Mouse (Mus musculus) left cerebral cortex, postnatal 25 days (tissue): ENCODE data around the gene Trim23. TPM values are rescaled to one million over a fixed set of nuclear protein-coding genes. Genes with fewer than 3 reads are reported as not detected.
"Not testable (repeated sequence)": the region's sequence is repeated elsewhere in the genome, so short reads cannot be mapped to it uniquely, and the experiment has no call there.

Source experiments
- DNase-seq, 2 experiments: peaks; one replicate each; pipeline ENCODE4 v3.0.0; 2022; ENCODE audit warnings: low spot score in 2 of 2, mixed read lengths in 1 of 2
- intact Hi-C: fragments of 180-260 bp; cut with DNase I; formaldehyde crosslinking; loops from one replicate; pipeline ENCODE4 v1.15.1; 2025
- total RNA-seq, 2 experiments: library from RNA; stranded (reverse); gene quantifications; 2 replicates each; pipeline ENCODE4 v1.2.3; 2021

The Trim23 gene
- 10 to 100 TPM; 54.5 to 55.4 TPM for total RNA-seq

DNA sequence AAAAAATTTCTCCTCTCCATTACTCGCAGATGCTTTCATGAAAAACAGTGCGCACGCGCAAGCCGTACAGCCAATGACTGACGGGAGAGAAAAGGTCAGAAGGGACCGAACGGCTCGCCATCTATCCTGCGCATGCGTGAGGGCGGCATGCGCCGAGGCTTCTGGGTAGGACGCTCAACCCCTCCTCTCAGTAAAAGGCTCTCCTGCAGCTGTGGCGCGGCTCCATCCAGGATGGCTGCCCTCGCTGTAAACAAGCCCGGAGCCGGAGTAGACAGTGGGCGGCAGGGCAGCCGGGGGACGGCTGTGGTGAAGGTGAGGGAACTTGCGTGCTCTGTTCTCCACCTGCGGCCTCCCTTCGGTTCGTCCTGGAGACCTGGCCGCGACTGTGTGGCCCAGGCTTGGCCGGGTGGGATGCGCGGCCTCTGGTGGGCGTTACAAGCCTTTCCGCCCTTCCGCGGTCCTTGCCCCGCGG is at the start of gene Trim23:
Trim23 (plus strand) TSS at position 148 of the 472 bp plus-strand sequence.
- intact Hi-C loops, result loop anchor here (5.0 kb wide), 2 partner anchors 49 to 256 kb away; partner anchors contain the start of genes Cenpk, Erbin and Ppwd1
- peak; percentile 97 to 99 for DNase-seq

DNA sequence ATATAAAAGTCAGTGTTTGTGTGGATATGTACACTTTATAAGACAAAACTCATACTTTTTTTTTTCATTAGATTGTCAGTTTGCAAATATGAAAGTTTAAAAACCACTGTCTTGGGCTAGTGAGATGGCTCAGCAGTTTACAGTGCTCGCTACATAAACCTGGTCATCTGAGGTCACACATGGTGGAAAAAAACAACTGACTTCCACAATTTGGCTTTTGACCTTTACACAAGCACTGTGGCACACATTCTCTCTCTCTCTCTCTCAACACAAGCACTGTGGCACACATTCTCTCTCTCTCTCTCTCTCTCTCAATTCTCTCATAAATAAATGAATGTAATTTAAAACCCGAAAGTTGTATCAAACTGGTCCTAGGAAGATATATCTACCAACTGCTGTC is 46.0 kb upstream of the Trim23 start:
- DNase-seq, result no peak
- intact Hi-C loops, result no loop called here

DNA sequence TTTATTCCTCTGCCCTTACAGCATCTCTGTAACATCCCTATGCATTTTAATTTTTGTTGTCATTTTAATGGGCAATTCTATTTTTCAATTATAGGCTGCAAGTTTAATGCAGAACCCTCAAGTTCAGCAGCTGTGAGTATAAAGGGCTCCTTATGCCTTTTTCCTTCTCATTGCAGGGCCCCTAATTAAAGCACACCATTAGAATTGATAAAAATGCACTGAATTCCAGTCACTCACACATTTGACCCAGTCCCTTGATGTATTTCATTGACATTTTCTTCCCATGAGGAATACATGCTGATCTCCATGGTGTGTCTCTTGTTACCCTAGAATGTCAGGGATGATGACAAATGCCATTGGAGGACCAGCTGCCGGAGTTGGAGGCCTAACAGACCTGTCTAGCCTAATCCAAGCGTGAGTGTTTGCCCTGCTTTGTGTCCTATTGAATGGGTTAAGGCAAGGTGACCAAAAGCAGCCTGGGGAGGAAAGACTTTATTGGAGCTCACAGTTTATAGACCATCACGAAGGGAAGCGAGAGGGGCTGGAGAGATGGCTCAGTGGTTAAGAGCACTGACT is 44.0 kb upstream of the Trim23 start:
- intact Hi-C loops, result no loop called here
- no peak for DNase-seq

DNA sequence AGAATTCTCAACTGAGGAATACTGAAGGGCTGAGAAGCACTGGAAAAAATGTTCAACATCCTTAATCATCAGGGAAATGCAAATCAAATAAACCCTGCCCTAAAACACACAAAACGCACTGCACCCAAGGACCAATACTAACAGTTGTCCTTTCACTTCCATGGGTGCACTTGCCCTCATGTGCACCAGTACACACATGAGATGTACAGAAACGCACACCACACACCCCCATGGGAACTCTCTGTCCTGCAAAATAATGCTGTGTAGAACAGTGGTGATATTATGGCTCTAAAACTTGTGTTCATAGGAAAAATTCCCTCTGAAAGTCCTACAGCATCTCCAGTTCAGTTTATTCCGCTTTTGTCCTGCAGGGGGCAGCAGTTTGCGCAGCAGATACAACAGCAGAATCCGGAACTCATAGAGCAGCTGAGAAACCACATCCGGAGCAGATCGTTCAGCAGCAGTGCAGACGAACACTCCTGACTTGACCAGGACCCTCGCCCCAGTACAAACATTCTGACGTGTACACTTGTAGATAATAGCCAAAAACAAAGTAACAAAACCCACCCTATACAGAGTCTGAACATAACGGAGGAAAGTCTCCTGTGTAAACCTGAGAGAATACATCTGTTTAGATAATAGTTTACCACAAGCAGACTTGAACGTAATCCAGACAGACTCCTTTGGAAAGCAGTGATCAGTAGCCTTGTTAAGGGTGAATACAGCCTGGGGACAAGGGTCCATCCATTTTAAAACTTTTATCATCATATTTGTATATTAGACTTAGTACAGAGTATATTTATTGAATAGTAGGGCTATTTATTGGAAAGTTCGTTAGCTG is 39.0 kb upstream of the Trim23 start:
- intact Hi-C loops, result no loop called here

DNA sequence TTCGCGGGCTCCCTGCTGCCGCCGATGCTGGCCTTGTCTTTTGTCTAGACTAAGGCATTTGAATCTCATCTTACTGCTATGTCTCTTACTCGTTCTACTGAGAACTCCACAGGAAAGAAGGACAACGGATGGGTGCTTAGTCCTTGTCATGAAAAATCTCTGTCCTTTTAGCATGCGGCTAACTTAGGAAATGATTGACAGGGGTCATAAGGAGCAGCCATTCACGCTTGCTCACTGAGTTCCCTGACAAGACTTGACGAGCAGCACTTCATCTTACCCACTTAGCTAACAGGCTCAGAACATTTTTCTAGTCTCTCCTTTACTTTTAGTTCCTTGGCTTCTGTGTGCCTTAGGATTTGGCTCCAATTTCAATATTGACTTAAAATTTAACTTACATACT is 33.7 kb upstream of the Trim23 start:
- intact Hi-C loops, result no loop called here
- DNase-seq, result no peak

More for the DNA sequence above, 39.0 kb upstream of the Trim23 start:
- DNase-seq, result peak; percentile 81 to 89

DNA sequence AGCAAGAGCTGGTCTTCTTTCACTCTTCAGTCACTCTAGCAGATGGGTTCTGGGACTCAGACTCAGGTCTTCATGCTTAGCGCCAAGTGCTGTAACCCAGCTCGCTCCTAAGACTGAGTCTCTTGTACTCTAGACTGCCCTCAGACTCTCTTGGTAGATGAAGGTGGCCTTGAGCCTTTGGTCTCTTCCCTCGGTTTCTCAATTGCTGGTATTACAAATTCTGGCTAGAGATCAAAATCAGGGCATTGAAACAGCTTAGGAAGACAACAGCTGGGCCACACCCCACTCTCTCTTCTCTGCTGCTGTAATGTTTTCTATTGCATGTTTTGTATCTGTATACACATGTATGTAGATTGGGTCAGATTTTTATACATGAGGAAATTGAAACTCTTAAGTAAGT is 33.0 kb upstream of the Trim23 start:
- intact Hi-C loops, result no loop called here

DNA sequence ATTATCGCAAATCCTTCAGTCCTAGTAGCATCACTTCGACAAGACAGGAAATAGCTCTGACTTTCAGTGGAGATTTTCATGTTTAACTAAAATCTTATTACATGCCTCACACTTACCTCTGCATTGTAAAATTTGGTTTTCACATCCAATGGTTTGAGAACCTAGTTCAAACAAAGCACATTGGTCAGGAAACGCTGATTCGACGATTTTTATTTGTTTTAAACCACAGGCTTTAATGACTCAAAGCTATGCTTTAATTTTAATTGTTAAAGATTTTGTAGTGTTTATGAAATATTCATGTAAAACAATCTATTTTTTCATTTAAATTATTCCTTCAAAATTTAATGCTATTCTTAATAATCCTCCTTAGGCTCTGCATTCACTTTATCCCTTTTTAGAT is 24.4 kb upstream of the Trim23 start:
- DNase-seq, result no peak
- intact Hi-C loops, result no loop called here

More for the DNA sequence above, 33.0 kb upstream of the Trim23 start:
- no peak for DNase-seq

DNA sequence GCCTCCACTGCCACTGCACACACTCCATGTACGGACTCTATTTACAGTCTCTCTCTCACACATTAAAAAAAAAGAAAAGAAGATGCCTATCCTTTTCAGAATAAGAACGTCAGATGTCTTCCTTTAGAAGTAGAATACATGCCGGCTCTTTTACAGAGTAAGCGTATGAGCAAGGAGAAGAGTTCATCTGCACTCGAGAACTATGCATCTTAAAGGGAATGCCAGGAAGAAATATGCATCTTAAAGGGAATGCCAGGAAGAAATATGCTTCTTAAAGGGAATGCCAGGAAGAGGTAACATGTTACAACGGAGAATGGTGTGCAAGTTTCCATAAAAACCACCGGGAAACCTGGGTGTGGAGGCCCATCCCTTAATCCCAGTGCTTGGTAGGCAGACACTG is 23.5 kb upstream of the Trim23 start:
- no peak for DNase-seq
- intact Hi-C loops, result no loop called here

DNA sequence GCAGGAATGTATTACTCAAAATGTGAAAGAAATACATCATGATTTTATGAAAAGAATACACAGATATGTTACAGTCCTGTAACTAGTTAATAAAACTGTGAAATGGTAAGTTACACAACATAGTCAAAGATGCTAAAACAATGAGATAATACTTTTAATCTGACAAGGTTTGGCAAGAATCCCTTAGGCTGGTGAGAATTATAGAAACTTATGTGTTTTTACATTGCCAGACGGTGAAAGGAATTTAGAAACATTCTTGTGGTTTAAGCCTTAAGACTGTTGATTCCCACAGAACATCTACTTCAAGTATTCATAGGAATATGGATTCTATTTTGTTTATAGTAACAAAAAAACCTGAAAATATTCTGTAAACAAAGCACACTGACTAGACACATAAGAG is 22.9 kb upstream of the Trim23 start:
- intact Hi-C loops, result no loop called here
- no peak for DNase-seq

DNA sequence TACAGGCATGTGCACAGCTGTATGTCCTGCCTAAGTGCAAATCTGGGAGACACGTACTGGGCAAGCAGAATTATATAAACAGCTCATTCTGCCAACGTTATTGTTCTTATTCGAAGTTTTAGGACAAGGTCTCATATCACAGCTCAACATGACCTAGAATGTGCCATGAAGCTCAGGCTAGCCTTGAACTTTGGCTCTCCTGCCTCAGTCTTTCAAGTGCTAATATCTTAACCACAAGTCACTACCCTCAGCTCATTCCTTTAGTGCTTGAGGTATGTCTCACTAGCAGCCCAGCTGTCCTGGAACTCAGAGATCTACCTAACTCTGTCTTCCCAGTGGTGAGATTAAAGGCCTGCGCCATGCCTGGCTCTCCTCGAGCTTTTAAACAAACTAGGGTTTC is 6.9 kb upstream of the Trim23 start:
- intact Hi-C loops, result no loop called here
- DNase-seq, result no peak

DNA sequence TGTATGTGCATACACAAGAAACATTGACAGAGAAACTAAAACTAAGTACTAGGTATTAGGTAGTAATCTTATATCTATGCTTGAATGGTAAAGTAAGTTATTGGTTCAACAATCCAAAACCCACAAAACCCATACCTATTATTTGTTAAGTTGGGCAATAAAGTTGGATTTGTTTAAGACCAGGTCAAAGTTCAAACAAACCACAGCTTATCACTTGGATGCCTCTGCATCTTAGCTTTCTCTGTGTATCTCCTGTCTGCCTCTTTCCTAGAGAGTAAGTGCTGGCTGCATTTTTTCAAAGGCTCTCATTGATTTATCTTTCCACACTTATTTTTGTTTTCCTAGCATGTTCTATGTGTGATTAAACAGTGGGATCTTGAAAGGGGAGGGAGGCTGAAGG is 6.1 kb upstream of the Trim23 start:
- intact Hi-C loops, result no loop called here

DNA sequence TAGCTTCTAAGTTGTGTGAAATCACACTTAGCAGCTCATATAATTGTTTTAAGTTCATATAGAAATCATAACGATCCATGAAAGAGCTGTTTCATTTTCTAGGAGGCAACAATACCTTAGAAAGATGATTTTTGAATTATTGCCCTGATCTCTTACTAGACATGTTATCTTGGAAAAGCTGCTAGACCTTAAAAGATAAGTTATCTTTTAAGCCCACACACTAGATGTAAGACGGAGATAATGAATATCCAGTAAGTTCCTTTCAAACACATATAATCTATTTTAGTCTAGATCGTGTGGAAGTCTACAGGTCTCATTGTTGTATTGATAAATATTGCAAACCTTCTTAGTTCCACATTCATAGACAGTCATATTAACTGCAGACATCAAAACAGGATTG is 1.7 kb upstream of the Trim23 start:
- intact Hi-C loops, result loop anchor here (5.0 kb wide), 2 partner anchors 50 to 255 kb away; partner anchors contain the start of genes Cenpk, Erbin and Ppwd1

More for the DNA sequence above, 6.1 kb upstream of the Trim23 start:
- no peak for DNase-seq

DNA sequence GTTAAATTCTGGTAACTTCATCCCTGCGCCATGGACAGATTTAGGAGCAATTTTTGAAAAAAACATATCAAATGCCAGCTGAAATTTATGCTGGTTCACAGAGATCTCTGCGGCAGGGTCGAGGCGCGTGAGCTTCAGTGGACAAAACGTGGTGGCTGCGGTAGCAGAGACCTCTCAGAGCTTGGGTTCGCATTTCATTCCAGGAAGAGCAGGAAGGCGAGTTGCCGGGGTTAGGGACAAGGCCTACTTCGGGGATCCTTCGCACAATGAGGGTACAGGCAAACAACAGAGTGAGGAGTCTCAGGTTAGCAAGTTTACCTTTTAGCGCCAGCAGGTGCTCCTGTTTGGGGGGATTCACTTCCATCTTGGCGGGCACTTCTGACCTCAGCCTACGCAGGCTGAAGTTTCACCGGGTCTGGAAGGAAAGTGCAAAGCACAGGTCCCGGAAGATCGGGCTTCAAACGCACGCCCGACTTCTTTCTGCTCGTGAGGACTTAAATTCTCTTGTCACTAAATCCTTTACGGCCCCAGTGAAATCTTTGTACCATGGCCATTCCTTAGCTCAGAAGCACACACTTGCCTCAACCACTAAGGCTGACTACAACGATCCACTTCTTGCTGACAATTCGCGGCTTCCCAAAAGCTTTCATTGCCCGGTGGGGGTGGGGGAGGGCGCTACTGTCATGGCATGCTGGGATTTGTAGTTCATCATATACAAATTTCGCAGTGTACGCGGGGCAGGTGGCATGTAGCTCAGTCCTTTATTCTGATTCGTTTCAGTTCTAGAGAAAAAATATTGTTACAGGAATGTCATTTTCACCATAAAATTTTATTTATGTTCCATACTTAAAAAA is 574 bp upstream of the Trim23 start, which contains the start of gene Trappc13:
Trappc13 (minus strand) TSS at position 674 of the 854 bp plus-strand sequence.
- peak; percentile 89 to 94 for DNase-seq
- intact Hi-C loops, result loop anchor here (5.0 kb wide), 2 partner anchors 49 to 256 kb away; partner anchors contain the start of genes Cenpk, Erbin and Ppwd1

More for the DNA sequence above, 1.7 kb upstream of the Trim23 start:
- no peak for DNase-seq

DNA sequence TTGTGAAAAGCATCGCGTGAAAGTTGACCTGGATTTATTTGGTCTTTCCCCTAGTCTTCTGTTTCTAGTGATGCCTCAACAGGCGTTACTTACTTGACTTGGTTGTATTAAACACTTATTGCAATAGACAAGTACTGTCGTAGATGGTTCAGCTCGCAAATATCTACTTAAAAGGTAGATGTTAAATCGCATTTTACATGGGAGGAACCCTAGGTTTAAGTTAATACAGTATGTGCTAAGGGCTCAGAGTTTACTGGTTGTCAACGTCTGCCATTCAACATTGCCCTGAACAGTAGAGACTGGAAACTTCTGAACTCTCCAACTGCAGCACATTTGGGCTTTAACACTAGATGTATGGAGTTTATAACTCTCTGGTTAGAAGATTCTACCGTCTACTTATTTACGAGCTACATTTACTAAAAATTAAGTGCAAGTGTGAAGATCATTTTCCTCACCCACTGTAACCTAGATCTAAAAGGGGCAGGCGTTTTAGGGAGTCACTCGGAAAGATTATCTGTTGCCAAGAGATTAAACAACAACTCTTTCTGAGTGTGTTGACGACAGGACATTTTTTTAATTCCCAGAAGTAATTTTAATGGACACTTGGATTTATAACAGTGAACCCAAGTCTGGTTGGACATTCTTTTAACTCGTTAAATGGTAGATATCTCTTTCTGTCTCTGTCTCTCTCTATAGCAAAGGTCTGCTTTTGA is 735 bp downstream of the Trim23 start:
- intact Hi-C loops, result loop anchor here (5.0 kb wide), 2 partner anchors 48 to 257 kb away; partner anchors contain the start of genes Cenpk, Erbin and Ppwd1
- DNase-seq, result no peak

DNA sequence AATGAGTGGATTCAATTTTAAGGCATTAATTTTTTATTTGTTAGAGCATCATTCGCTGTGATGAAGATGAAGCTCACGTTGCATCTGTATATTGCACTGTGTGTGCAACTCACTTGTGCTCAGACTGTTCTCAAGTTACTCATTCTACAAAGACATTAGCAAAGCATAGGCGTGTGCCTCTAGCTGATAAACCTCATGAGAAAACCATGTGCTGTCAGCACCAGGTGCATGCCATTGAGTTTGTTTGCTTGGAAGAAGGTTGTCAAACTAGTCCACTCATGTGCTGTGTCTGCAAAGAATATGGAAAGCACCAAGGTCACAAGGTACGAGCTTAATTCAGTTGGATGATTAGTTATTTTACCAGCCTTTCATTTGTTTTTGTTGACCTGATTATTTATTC is 8.8 kb downstream of the Trim23 start:
- DNase-seq, result no peak
- intact Hi-C loops, result loop anchor here (5.0 kb wide), 1 partner anchor 35 kb away; no protein-coding TSS in a partner anchor

DNA sequence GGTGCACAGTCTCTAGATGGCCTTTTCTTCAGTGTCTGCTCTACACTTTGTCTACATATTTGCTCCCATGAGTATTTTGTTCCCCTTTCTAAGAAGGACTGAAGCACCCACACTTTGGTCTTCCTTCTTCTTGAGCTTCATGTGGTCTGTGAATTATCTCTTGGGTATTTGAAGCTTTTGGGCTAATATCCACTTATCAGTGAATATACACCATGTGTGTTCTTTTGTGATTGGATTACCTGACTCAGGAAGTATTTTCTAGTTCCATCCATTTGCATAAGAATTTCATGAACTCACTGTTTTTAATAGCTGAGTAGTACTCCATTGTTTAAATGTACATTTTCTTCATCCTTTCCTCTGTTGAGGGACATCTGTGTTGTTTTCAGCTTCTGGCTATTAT is 17.3 kb downstream of the Trim23 start:
- intact Hi-C loops, DNase-seq: not testable (repeated sequence)

DNA sequence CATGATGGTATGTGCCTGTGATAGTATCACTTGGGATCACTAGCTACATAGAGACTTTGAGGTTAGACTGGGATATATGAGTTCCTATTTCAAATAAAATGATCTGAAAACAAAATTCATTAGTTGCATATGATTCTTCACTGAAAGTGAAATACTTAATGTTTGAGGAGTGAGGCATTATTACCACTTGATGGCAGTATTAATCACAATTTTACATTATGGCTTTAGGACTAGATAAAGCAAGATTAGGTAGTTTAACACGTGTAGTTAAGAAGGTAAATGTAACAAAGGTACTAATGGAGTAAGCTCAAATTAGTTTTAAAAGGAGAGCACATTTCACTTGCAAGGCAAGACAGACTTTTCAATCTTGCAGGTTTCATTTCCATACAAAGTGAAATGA is 25.7 kb downstream of the Trim23 start:
- intact Hi-C loops, result no loop called here
- DNase-seq, result no peak

DNA sequence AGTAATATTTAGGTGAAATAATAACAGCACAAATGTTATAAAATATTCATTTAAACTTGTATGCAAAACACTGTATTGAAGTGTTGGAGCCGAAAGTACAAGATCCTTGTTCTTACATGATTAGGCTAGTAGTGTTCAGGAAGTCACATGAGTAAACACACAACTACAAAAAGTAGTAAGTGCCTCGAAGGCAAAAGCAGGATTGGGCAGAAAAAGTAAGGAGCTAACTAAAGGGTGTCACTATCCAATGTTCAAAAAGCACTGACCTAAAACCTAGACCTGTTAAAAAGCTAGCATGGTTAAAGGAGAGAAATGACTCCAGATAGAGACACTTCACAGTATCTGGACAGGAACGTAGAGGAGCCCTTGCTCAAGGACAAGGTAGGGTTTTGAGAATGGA is 48.9 kb downstream of the Trim23 start:
- intact Hi-C loops, result loop anchor here (5.0 kb wide), 1 partner anchor 50 kb away; the partner anchor contains the start of genes Trappc13 and Trim23

More for the DNA sequence above, 48.9 kb downstream of the Trim23 start:
- no peak for DNase-seq
